Mouse (Mus musculus): ENCODE measurements around the gene Tex44. TPM values are rescaled to one million over a fixed set of nuclear protein-coding genes. Genes with fewer than 3 reads are reported as not detected.

Tex44 gene
- total and polyA plus RNA-seq, 2 experiments from 2014 or later = not detected

DNA sequence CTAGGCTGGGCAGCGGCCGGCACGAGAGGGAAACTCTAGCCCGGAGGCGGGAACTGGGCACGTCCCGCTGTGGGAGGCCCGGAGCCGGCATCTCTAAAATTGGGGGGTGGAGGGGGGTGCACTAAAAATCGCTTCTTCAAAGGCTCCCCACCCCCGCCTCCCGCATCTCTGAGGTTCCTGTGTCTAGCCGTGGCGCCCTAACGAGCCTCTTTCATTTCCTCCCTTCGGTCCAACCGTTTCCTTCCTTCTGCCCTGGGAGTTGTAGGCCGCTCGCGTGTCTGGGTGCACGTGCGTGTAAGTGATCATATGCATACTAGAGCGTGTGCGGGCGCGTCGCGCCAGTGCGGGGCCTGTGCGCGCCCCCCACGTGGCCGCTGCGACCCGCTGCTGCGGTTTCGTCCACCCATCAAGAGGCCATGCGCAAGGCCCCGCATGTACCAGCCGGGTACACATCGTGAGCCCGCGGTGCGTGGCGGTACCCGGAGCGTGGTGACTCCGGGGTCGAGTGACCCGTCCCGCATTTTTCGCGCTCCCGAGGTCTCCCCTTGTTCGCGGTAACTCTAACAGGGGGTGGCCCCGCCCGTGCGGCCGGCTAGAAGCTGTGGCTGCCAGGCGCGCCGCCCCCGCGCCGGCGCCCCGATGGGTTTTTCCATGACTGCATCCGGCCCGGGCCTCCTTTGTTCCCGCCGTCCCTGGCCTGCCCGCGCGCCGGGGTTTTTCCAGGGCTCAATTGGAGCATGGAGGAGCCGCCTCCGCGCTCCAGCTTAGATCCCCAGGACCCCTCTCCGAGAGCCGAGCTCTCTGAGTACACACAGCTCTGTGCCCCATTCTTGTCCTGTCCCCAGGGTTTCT is 16.1 kb downstream of the Tex44 start:
- Histone ChIP-seq H3K4me1 (ENCODE audit: insufficient read depth, low read length) (peaks cover 13% of the 10 kb centered on the region), H3K27ac (peak overlapping the region; percentile 99), H3K4me2 (ENCODE audit: low read depth, low read length) (peak overlapping the region; percentile 86), H3K9ac (replicated peaks; ENCODE audit: low read length) (peak overlapping the region; percentile 86), H3K36me3 (ENCODE audit: insufficient read depth, low read length) (no peaks in the 10 kb centered on the region), H3K9me3 (ENCODE audit: low read length) (no peaks in the 10 kb centered on the region), H3K4me3 (ENCODE audit: low read length) (peak overlapping the region; percentile 49), H3K27me3 (ENCODE audit: insufficient read depth, low read length) (no peaks in the 10 kb centered on the region)
- no peak for TF ChIP-seq CTCF (IDR thresholded peaks at IDR 0.05; ENCODE audit: low read depth)
- peak; percentile 88 for DNase-seq (ENCODE audit: low spot score)
- ATAC-seq = peak; percentile 74
- under 1% methylated on average over 80 of the region's 81 CpGs for WGBS

DNA sequence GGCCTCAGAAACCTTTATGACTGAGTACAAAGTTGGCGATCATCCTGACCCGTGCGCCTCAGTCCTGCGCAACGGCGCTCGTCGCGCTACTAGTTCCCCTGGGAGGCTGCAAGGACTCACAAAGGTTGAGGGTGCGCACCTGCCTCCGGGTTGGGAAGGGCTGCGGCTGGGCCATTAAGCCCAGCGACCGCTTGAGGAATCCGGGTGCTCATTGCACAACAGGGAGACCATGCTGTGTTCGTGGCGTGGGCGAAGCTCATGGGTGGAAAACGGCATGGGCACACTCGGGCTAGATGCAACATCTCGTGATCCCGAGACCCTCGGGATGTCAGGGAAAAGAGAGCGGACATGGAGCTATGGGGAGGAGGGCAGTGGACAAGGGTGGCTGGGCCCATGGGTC is 16.7 kb downstream of the Tex44 start:
- H3K9me3 ChIP-seq (ENCODE audit: low read length) = no peaks in the 10 kb centered on the region
- ATAC-seq (peak; percentile 41; the same call in 1 of the 2 replicates), DNase-seq (ENCODE audit: low spot score) (no peak)
- H3K4me3 ChIP-seq (ENCODE audit: low read length) = peak overlapping the region; percentile 49
- under 1% methylated on average over 24 of the region's 24 CpGs for WGBS
- H3K4me1 ChIP-seq (ENCODE audit: insufficient read depth, low read length) = peaks cover 16% of the 10 kb centered on the region
- H3K27ac ChIP-seq = peak overlapping the region; percentile 99
- TF ChIP-seq CTCF (IDR thresholded peaks at IDR 0.05; ENCODE audit: low read depth) = no peak
- H3K4me2 ChIP-seq (ENCODE audit: low read depth, low read length) = peak overlapping the region; percentile 86
- H3K27me3 ChIP-seq (ENCODE audit: insufficient read depth, low read length) = no peaks in the 10 kb centered on the region
- H3K9ac ChIP-seq (replicated peaks; ENCODE audit: low read length) = peak overlapping the region; percentile 86
- no peaks in the 10 kb centered on the region for H3K36me3 ChIP-seq (ENCODE audit: insufficient read depth, low read length)

DNA sequence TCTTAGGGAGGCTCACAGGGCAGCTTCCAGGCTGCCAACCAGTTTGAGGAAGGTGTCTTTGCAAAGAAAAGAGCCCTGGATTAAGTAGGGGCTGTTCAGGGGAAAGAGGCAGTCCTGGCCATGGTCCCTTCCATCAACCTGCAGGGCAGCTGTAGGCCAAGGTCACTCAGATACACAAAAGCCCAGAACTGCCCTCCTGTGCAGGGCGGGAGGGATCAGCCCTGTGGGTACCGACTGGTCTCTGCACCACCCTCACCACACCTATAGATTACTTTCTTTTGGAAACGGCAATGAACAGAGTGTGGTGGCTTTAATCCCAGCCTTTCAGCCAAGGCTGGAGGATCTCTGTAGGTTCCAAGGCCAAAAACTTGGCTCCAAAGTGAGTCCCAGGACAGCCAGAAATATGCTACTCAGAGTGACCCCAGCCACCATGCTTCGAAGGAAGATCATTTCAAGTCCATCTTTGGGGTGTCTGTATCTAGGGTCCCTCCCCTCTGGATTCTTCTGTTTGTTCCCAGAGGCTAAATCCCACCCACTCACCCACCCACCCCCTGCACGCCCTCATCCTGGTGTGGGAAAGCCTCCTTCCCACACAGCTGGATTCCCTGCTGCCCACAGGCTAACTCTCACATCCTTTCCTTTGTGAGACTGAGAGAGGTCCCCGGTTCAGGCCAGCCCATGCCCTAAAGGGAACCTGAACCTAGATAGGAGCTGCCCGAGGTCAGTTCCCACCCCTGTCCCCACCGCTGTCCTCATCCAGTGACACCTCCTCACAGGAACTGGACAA is 17.4 kb downstream of the Tex44 start:
- peak overlapping the region; percentile 86; the same call in 1 of the 2 replicates for H3K9ac ChIP-seq (replicated peaks; ENCODE audit: low read length)
- H3K4me3 ChIP-seq (ENCODE audit: low read length) = peak overlapping the region; percentile 49; the same call in 1 of the 2 replicates
- no peaks in the 10 kb centered on the region for H3K36me3 ChIP-seq (ENCODE audit: insufficient read depth, low read length)
- DNase-seq (ENCODE audit: low spot score) (no peak), ATAC-seq (no peak)
- no peak for TF ChIP-seq CTCF (IDR thresholded peaks at IDR 0.05; ENCODE audit: low read depth)
- H3K9me3 ChIP-seq (ENCODE audit: low read length) = no peaks in the 10 kb centered on the region
- H3K27me3 ChIP-seq (ENCODE audit: insufficient read depth, low read length) = no peaks in the 10 kb centered on the region
- H3K27ac ChIP-seq = peak overlapping the region; percentile 99
- H3K4me2 ChIP-seq (ENCODE audit: low read depth, low read length) = peak overlapping the region; percentile 86
- 55% methylated on average over 8 of the region's 8 CpGs for WGBS
- peaks cover 16% of the 10 kb centered on the region for H3K4me1 ChIP-seq (ENCODE audit: insufficient read depth, low read length)

DNA sequence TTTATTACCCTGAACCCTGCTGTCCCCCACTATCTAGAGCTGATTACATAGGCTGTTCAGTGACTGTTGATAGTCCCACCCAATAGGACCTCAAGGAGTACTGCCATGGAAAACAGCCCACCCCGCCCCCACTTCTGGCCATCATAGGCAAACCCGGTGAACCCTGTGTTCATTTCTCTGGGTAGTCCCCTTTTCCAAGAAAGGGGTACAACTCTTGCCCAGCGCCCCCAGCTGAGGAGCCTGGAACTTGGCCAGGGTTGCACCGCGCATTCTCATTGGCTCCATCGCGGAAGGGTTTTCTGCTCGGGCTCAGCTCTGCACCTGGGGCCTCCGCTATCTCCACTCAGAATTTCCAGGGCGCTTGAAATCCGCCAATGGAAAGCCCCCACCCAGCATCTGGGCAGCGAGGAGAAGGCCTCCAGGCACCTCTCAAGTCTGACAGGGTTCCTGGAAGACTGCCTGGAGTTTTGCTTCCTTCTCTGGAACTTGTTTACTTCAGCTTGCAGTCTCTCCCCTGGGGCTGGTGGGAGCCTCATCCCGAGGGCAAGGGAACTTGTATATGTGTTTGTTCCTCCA is 21.6 kb downstream of the Tex44 start:
- no peaks in the 10 kb centered on the region for H3K36me3 ChIP-seq (ENCODE audit: insufficient read depth, low read length)
- no peak overlapping the region for H3K9ac ChIP-seq (replicated peaks; ENCODE audit: low read length)
- no peaks in the 10 kb centered on the region for H3K27me3 ChIP-seq (ENCODE audit: insufficient read depth, low read length)
- H3K27ac ChIP-seq = peak overlapping the region; percentile 57
- TF ChIP-seq CTCF (IDR thresholded peaks at IDR 0.05; ENCODE audit: low read depth) = no peak
- no peaks in the 10 kb centered on the region for H3K9me3 ChIP-seq (ENCODE audit: low read length)
- peak; percentile 46 for DNase-seq (ENCODE audit: low spot score)
- peaks cover 7% of the 10 kb centered on the region for H3K4me1 ChIP-seq (ENCODE audit: insufficient read depth, low read length)
- no peak overlapping the region for H3K4me3 ChIP-seq (ENCODE audit: low read length)
- no peak for ATAC-seq
- 27% methylated on average over 13 of the region's 13 CpGs for WGBS
- no peak overlapping the region for H3K4me2 ChIP-seq (ENCODE audit: low read depth, low read length)

DNA sequence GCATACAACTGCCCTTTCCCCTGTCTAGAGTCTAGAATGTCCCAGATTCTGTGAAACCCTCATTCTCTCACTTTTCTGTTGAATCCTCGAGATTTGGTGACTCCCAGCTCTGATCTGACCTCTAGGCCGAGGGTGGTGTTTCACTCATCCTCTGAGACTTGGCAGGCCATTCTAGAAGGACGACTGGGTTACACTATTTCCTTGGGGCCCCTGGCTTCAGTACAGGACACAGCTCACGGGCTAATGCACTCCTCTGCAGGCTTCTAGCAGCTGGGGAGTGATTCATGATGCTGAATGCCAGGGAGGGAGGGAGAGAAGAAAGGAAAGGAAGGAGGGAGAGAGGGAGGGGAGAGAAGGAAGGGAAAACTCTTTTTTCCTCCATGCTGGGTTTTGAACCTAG is 22.1 kb downstream of the Tex44 start:
- TF ChIP-seq CTCF (IDR thresholded peaks at IDR 0.05; ENCODE audit: low read depth) = no peak
- WGBS = 28% methylated on average over 4 of the region's 4 CpGs
- H3K9me3 ChIP-seq (ENCODE audit: low read length) = no peaks in the 10 kb centered on the region
- no peaks in the 10 kb centered on the region for H3K36me3 ChIP-seq (ENCODE audit: insufficient read depth, low read length)
- H3K9ac ChIP-seq (replicated peaks; ENCODE audit: low read length) = no peak overlapping the region
- H3K27ac ChIP-seq = peak overlapping the region; percentile 57
- H3K4me1 ChIP-seq (ENCODE audit: insufficient read depth, low read length) = peaks cover 6% of the 10 kb centered on the region
- H3K4me2 ChIP-seq (ENCODE audit: low read depth, low read length) = no peak overlapping the region
- ATAC-seq (no peak), DNase-seq (ENCODE audit: low spot score) (no peak)
- H3K27me3 ChIP-seq (ENCODE audit: insufficient read depth, low read length) = no peaks in the 10 kb centered on the region
- no peak overlapping the region for H3K4me3 ChIP-seq (ENCODE audit: low read length)

DNA sequence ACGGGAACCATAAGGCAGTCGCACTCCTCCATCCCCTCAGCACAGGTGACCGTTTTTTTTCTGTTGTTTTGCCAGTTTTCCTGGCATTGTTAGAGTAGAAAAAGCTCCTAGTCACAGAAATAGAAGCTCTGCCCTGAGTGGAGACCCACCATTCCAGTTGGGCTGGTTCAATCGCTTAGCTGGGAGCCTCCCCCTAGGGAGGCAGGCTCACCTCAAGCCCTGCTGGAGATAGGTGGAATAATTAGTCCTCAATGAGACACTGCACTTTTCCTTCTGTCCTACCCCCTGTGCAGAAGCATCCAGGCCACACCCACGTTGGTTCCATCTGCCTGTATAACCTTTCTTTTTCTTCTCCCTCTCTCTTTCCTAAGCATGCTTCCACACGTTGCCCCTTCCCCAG is 23.8 kb downstream of the Tex44 start:
- H3K4me1 ChIP-seq (ENCODE audit: insufficient read depth, low read length) = 0 out of 2 replicates have a peak, but pooled peaks cover 2% of the 10 kb centered on the region
- DNase-seq (ENCODE audit: low spot score) (no peak), ATAC-seq (no peak)
- H3K4me2 ChIP-seq (ENCODE audit: low read depth, low read length) = no peak overlapping the region
- no peaks in the 10 kb centered on the region for H3K27me3 ChIP-seq (ENCODE audit: insufficient read depth, low read length)
- 45% methylated on average over 6 of the region's 6 CpGs for WGBS
- no peaks in the 10 kb centered on the region for H3K36me3 ChIP-seq (ENCODE audit: insufficient read depth, low read length)
- H3K27ac ChIP-seq = no peak overlapping the region
- H3K9me3 ChIP-seq (ENCODE audit: low read length) = no peaks in the 10 kb centered on the region
- no peak overlapping the region for H3K9ac ChIP-seq (replicated peaks; ENCODE audit: low read length)
- TF ChIP-seq CTCF (IDR thresholded peaks at IDR 0.05; ENCODE audit: low read depth) = no peak
- H3K4me3 ChIP-seq (ENCODE audit: low read length) = no peak overlapping the region
